Mouse (Mus musculus) large intestine, adult 2 months (tissue): ENCODE measurements around the gene Pik3cd. TPM values are rescaled to one million over a fixed set of nuclear protein-coding genes. Genes with fewer than 3 reads are reported as not detected.

Source experiments
- DNase-seq: peaks from one replicate; pipeline ENCODE4 v3.0.0-alpha.2; 2012; ENCODE audit warnings: low read depth, low spot score
- WGBS: fragments of 180-500 bp; shearing (Covaris S2); methylation state at CpG from one replicate; pipeline ENCODE4 v1.1.7; 2018; 5-methylcytosine and 5-hydroxymethylcytosine counted together
- polyA plus RNA-seq: library from polyadenylated mRNA; depleted of rRNA; stranded (reverse); fragments of >200 nt; gene quantifications from 2 replicates; pipeline ENCODE4 v1.2.3, GENCODE M21; 2012

Gene Pik3cd
- polyA plus RNA-seq, 1 experiment: 11.4 TPM

GRCm38 (mm10) chr4:149696189-149696971, 6.0 kb downstream of the Pik3cd start:
- no peak for DNase-seq
- 57% methylated on average over 16 of the region's 16 CpGs for WGBS

GRCm38 (mm10) chr4:149691368-149691767, 11.0 kb downstream of the Pik3cd start:
- 84% methylated on average over 8 of the region's 8 CpGs for WGBS

GRCm38 (mm10) chr4:149690828-149691280, 11.5 kb downstream of the Pik3cd start:
- DNase-seq: no peak
- WGBS: 86% methylated on average over 8 of the region's 8 CpGs

More at GRCm38 (mm10) chr4:149691368-149691767, 11.0 kb downstream of the Pik3cd start:
- DNase-seq: no peak

DNA sequence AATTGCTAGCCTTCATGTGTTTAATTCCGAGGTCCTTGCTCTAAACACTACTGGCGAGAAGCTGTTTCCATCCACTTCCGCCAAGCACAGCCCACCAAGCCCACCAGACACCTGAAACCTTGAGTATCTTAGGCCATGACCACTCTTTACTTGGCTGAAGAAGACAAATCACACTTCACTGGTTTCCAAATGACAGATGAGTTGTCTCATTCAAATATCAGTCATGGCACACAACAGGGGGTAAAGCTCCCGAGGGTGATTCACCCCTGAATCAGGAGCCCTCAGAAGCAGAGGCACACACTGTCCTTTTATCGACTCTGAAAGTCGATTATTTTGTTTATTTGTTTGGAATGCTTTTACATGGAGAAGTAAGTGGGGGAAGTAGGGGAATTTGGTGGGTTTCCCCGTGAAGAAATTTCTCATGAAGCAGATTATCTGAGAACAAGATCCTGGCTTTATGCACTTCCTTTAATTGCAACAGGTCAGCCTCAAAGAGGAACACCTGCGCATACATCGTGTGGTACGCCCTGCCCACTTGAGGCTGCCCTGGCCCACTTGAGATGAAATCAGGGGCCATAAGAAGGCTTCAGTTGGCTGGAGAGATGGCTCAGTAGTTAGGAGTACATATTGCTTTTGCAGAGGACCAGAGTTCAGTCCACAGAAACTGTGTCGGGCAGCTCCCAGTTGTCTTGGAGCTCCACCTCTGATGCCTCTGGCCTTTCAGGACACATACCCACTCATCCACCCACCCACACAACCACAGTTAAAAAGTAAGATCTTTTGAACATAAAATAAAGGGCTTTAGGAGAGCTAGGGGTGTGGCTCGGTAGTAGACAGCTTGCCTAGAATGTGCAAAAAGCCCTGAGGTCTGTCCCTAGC, 12.3 kb downstream of the Pik3cd start:
- WGBS: 68% methylated on average over 12 of the region's 12 CpGs

GRCm38 (mm10) chr4:149688861-149689260, 13.5 kb downstream of the Pik3cd start:
- DNase-seq: no peak
- 81% methylated on average over 14 of the region's 14 CpGs for WGBS

More for the DNA sequence above, 12.3 kb downstream of the Pik3cd start:
- no peak for DNase-seq

DNA sequence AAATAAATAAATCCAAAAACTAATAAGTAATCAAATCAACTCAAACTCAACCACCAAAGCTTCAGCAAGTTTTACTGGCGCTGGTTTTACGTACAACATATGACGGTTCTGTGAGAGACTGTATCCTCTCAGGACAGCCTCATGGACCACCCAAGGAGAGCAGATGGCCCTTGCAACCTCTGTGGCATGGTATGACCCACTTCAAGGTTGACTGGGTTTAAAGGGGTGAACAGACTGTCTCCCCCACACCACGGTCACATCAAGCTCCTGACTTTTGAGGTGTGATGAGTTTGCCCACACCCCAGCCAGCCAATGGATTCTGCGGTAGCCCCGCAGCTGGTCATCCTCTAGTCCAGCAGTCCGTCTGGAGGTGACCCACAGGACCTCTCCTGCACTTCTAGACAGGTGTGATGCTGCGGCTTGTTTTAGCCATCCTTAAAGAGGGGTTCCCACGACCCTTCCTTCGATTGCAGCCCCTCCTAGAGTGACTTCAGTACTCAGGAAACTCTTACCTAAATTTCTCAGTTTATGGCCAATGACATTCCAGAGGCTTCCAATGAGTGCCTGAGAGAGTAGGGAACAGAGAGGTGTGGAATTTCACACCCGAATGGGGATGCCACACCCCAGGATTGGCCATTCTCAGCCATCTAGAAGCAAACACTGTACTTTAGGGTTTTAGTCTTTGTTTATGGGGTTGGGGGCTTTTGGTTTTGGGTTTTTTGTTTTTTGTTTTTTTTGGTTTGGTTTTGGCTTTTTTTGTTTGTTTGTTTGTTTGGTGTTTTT, 17.3 kb downstream of the Pik3cd start:
- 72% methylated on average over 11 of the region's 11 CpGs for WGBS
- no peak for DNase-seq

- 23% methylated on average over 7 of the region's 7 CpGs for WGBS
- no peak for DNase-seq
Measured at GRCm38 (mm10) chr4:149683875-149684274, 18.5 kb downstream of the Pik3cd start.

- 20% methylated on average over 11 of the region's 11 CpGs for WGBS
- DNase-seq: no peak
Measured at GRCm38 (mm10) chr4:149679056-149679770, 23.2 kb downstream of the Pik3cd start.

DNA sequence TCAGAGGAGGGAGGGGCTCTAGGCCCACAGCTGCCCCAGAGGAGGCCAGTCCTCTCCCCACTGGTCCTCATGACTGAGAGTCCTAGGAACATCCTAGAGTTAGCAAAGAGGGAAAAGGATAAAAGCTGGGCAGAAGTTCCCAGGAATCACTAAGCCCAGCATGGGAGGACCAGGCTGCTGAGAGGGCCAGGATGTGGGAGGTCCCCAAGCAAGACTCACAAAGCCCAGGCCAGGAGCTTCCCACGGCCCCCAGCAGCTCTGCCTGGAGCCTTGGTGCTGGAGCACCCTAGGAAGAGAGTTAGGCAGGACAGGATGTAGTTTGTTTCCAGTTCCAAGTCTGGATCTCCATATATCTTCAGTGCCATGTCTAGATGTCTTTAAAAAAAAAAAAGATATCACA, 24.4 kb downstream of the Pik3cd start:
- no peak for DNase-seq
- 77% methylated on average over 1 of the region's 1 CpGs for WGBS

DNA sequence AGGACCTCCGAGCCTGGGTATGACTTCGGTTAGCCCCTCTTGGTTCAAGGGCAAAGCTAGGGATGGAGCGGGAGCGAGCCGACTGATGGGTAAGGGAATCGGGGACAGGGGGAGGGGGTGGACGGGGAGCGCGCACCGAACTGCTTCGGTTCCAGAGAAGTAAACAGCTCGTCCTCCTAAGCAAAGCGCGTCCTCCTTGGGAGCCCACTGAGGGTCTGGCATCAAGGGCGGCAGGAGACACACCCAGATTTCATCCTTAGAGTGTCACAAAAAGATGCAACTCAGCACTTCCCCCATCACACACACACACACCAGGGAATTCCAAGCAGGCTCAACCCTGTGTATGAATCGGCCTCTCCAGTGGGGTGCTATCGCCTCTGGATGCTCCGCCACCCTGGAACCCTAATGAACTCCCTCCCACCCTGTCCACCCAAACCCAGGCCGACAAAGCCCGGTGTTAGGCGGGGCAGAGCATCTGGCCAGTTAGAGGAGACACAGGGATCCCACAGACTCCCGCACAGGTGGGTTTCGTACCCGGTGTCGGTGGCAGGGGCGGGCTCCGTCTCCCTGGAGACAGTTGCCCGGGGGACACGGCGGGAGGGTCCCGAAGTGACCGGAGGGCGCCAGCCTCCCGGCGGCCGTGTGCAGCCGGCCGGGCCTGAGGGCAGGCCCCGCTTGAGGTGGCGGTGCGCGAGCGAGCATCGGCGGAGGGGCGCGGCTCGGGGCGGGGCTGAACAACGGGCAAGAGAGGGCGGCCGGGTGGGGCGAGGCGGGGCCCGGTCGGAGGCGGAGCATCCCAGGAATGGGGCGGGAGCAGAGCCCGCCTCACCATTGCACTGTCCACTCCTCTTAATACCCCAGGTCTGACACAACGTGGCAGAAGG, 26.8 kb downstream of the Pik3cd start:
- no peak for DNase-seq
- WGBS: 7% methylated on average over 60 of the region's 60 CpGs

GRCm38 (mm10) chr4:149674814-149675377, 27.5 kb downstream of the Pik3cd start:
- WGBS: 29% methylated on average over 8 of the region's 8 CpGs
- DNase-seq: no peak

- 88% methylated on average over 5 of the region's 5 CpGs for WGBS
- no peak for DNase-seq
Measured at GRCm38 (mm10) chr4:149672747-149673146, 29.6 kb downstream of the Pik3cd start.

GRCm38 (mm10) chr4:149671175-149671574, 31.2 kb downstream of the Pik3cd start:
- 94% methylated on average over 6 of the region's 6 CpGs for WGBS
- no peak for DNase-seq

DNA sequence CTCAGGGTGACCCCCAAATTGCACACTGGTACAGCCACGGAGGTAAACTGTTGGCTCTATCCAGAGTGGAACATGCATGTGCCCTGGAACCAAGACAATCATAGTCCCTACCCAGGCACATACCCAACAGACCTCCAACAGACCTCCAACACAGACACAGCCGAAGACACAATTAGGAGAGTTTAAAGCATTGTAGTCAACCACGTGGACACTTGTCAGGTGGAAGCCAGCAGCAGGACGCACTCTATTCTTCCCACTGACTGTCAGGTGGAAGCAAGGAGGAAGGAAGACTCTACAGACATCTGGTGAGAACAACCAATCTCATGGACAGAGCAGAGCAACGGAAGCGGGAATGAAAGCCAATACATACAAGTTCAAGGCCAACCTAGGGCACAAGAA, 36.7 kb downstream of the Pik3cd start:
- WGBS: 88% methylated on average over 6 of the region's 6 CpGs

GRCm38 (mm10) chr4:149665016-149665691, 37.2 kb downstream of the Pik3cd start:
- no peak for DNase-seq
- WGBS: 59% methylated on average over 6 of the region's 6 CpGs

More for the DNA sequence above, 36.7 kb downstream of the Pik3cd start:
- no peak for DNase-seq

- 65% methylated on average over 7 of the region's 7 CpGs for WGBS
- DNase-seq: no peak
Measured at GRCm38 (mm10) chr4:149663849-149664503, 38.4 kb downstream of the Pik3cd start.
